In genomic region chr8:118190866-118191265, GRCm38 (mm10) we compare ENCODE assay signal across 14 mouse cellular contexts.
DNase-seq lines count a peak whose midpoint lies in the region; ATAC-seq lines count a peak whose summit lies in the region.
"Had no signal": no experiment of that assay in that cellular context is flagged by ENCODE, and none has a peak within 500 bp of the region (broad histone marks: within the 10 kb centered on the region; RNA-seq: fewer than 3 reads in every experiment).

No protein-coding gene starts in this region.

- H3K36me3 ChIP-seq in liver, embryonic 11.5 days (ENCODE audit: control insufficient read depth, insufficient read depth, low read length), result no peaks in the 10 kb centered on the region
- H3K36me3 ChIP-seq: hindbrain, embryonic 10.5 days; limb, embryonic 15.5 days; neural tube, embryonic 15.5 days had no signal

- no peak overlapping the region for H3K9ac ChIP-seq in liver, embryonic 11.5 days (ENCODE audit: low read depth, low read length)
- H3K9ac ChIP-seq: limb, embryonic 15.5 days; lung, embryonic 14.5 days; neural tube, embryonic 15.5 days had no signal

- no peak overlapping the region for H3K4me3 ChIP-seq in liver, embryonic 11.5 days (ENCODE audit: low read depth, low read length)
- H3K4me3 ChIP-seq: hindbrain, embryonic 10.5 days; limb, embryonic 15.5 days; neural tube, embryonic 15.5 days had no signal

- no peaks in the 10 kb centered on the region for H3K27me3 ChIP-seq in liver, embryonic 11.5 days (replicated peaks; ENCODE audit: control insufficient read depth, insufficient read depth, low read length)
- H3K27me3 ChIP-seq: limb, embryonic 15.5 days; neural tube, embryonic 15.5 days had no signal

- WGBS in liver, embryonic 11.5 days, result 77% methylated on average over 6 of the region's 6 CpGs

- H3K27ac ChIP-seq in liver, embryonic 11.5 days (ENCODE audit: low read depth, low read length), result no peak overlapping the region
- H3K27ac ChIP-seq: hindbrain, embryonic 10.5 days; limb, embryonic 15.5 days; neural tube, embryonic 15.5 days had no signal

- intact Hi-C loops in left cerebral cortex, postnatal 4 days (cut with DNase I), result no loop called here

- ATAC-seq in liver, embryonic 11.5 days (replicated peaks; ENCODE audit: low FRiP score), result no peak

- no peaks in the 10 kb centered on the region for H3K4me1 ChIP-seq in liver, embryonic 11.5 days (replicated peaks; ENCODE audit: control insufficient read depth, insufficient read depth, low read length)
- H3K4me1 ChIP-seq: limb, embryonic 15.5 days had no signal

- DNase-seq in left cerebral cortex, adult 11 months (ENCODE audit: low spot score), result peak; percentile 29
- DNase-seq in left cerebral cortex, postnatal 4 days, result no peak
- DNase-seq in brain, embryonic 18.5 days (ENCODE audit: low read depth, low spot score), result peak; percentile 20
- peak; percentile 37 to 47 for DNase-seq in heart, adult 9 months (ENCODE audit: low spot score in 2 of 2)
- DNase-seq in heart, postnatal 4 days, result peak; percentile 39
- DNase-seq in spleen, adult 12 weeks (ENCODE audit: low spot score), result no peak
- no peak for DNase-seq in liver, embryonic 11.5 days (ENCODE audit: low spot score)
- DNase-seq in cerebellum, postnatal 25 days, result no peak
- DNase-seq: cerebellum, adult 11-12 months; kidney, postnatal 10 days; lung, embryonic 14.5 days had no signal

- H3K9me3 ChIP-seq in liver, embryonic 11.5 days (ENCODE audit: control insufficient read depth, low read length), result no peaks in the 10 kb centered on the region
- H3K9me3 ChIP-seq: hindbrain, embryonic 10.5 days; limb, embryonic 15.5 days; neural tube, embryonic 15.5 days had no signal

- no peak overlapping the region for H3K4me2 ChIP-seq in liver, embryonic 11.5 days
- H3K4me2 ChIP-seq: limb, embryonic 15.5 days; lung, embryonic 14.5 days; neural tube, embryonic 15.5 days had no signal

Comparison
In these comparisons a context has a peak if more than half of its experiments do, and no peak if none do; other contexts are left out.
1. DNase-seq: peak in left cerebral cortex, adult 11 months (single experiment), brain, embryonic 18.5 days (single experiment), heart, adult 9 months (2 of 2) and heart, postnatal 4 days (single experiment); none in left cerebral cortex, postnatal 4 days (single experiment), spleen, adult 12 weeks (single experiment), liver, embryonic 11.5 days (single experiment) and cerebellum, postnatal 25 days (0 of 2).